Mouse (Mus musculus): ENCODE measurements around the gene Gm14862.

- no peak for TF ChIP-seq POLR2A (IDR thresholded peaks at IDR 0.05; ENCODE audit: low read depth, low read length)
- no peak for TF ChIP-seq CTCF (conservative IDR thresholded peaks at IDR 0.05; ENCODE audit: insufficient read depth, insufficient read length, low read depth, low read length)
These were observed 46.8 kb upstream of the Gm14862 start for GRCm38 (mm10) chrX:9303455-9303854.
